Mouse (Mus musculus): Measurements from ENCODE around the gene Lrrc28. TPM values are rescaled to one million over a fixed set of nuclear protein-coding genes. Genes with fewer than 3 reads are reported as not detected.

Gene Lrrc28
- polyA plus RNA-seq, 1 experiment from 2014 or later = 11.5 TPM

GRCm38 (mm10) chr7:67644291-67644690 lies 777 bp downstream of the Lrrc28 start:
- Histone ChIP-seq H3K36me3 (peaks cover 6% of the 10 kb centered on the region; the same call in 1 of the 2 replicates), H3K9ac (peak overlapping the region; percentile 84), H3K27me3 (no peaks in the 10 kb centered on the region), H3K4me3 (peak overlapping the region; percentile 80), H3K4me2 (peak overlapping the region; percentile 74), H3K27ac (no peak overlapping the region), H3K4me1 (replicated peaks) (peaks cover 26% of the 10 kb centered on the region), H3K9me3 (replicated peaks) (no peaks in the 10 kb centered on the region)
- 36% methylated on average over 8 of the region's 8 CpGs for WGBS
- ATAC-seq (replicated peaks; ENCODE audit: insufficient number of reproducible peaks, insufficient read depth, low FRiP score, low read depth) = no peak

- ATAC-seq (replicated peaks; ENCODE audit: insufficient number of reproducible peaks, insufficient read depth, low FRiP score, low read depth) = no peak
- H3K36me3 ChIP-seq = peaks cover 6% of the 10 kb centered on the region; the same call in 1 of the 2 replicates
- no peaks in the 10 kb centered on the region for H3K9me3 ChIP-seq (replicated peaks)
- peaks cover 17% of the 10 kb centered on the region for H3K4me1 ChIP-seq (replicated peaks)
- no peaks in the 10 kb centered on the region for H3K27me3 ChIP-seq
- H3K9ac ChIP-seq = no peak overlapping the region
- no peak overlapping the region for H3K4me2 ChIP-seq
- H3K4me3 ChIP-seq = no peak overlapping the region
- no peak overlapping the region for H3K27ac ChIP-seq
- 87% methylated on average over 9 of the region's 9 CpGs for whole genome bisulfite sequencing
Observed at GRCm38 (mm10) chr7:67642955-67643354, 2.1 kb downstream of the Lrrc28 start.

GRCm38 (mm10) chr7:67639006-67639405 lies 6.1 kb downstream of the Lrrc28 start:
- no peak overlapping the region for H3K27ac ChIP-seq
- H3K4me2 ChIP-seq = no peak overlapping the region
- ATAC-seq (replicated peaks; ENCODE audit: insufficient number of reproducible peaks, insufficient read depth, low FRiP score, low read depth) = 0 out of 2 replicates have a peak, but pooled peaks have one; percentile 43
- WGBS = 84% methylated on average over 3 of the region's 3 CpGs
- H3K9ac ChIP-seq = no peak overlapping the region
- H3K27me3 ChIP-seq = no peaks in the 10 kb centered on the region
- no peaks in the 10 kb centered on the region for H3K9me3 ChIP-seq (replicated peaks)
- H3K4me3 ChIP-seq = no peak overlapping the region
- H3K4me1 ChIP-seq (replicated peaks) = peaks cover 3% of the 10 kb centered on the region; the same call in 1 of the 2 replicates
- H3K36me3 ChIP-seq = peaks cover 6% of the 10 kb centered on the region

DNA sequence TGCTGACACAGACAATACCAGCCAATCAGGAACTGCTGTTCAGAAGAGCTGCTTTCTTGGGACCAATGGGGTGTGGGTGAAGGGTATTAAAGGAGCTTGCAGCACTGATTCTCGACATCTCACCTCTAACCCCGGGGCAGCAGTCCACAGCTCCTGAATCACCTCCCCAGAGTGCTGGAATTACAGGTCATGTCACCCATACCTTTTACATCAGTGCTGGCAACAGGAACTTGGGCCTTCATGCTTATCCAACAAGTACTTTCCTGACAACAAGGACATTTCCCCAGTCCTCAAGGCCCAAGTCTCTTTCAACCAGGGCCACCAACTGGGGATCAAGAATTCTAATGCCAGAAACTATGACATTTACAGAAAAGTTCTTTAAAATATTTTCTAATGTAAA lies 8.9 kb downstream of the Lrrc28 start:
- ATAC-seq (replicated peaks; ENCODE audit: insufficient number of reproducible peaks, insufficient read depth, low FRiP score, low read depth) = no peak
- Histone ChIP-seq H3K36me3 (peaks cover 6% of the 10 kb centered on the region), H3K27ac (no peak overlapping the region), H3K9ac (no peak overlapping the region), H3K9me3 (replicated peaks) (no peaks in the 10 kb centered on the region), H3K4me3 (no peak overlapping the region), H3K4me2 (no peak overlapping the region), H3K4me1 (replicated peaks) (0 out of 2 replicates have a peak, but pooled peaks cover 2% of the 10 kb centered on the region), H3K27me3 (no peaks in the 10 kb centered on the region)
- WGBS = 73% methylated on average over 2 of the region's 2 CpGs

- Histone ChIP-seq H3K36me3 (no peaks in the 10 kb centered on the region; the same call in 1 of the 2 replicates), H3K4me1 (replicated peaks) (peaks cover 6% of the 10 kb centered on the region), H3K27me3 (no peaks in the 10 kb centered on the region), H3K4me2 (no peak overlapping the region), H3K27ac (no peak overlapping the region), H3K4me3 (no peak overlapping the region), H3K9me3 (replicated peaks) (no peaks in the 10 kb centered on the region), H3K9ac (no peak overlapping the region)
- no peak for ATAC-seq (replicated peaks; ENCODE audit: insufficient number of reproducible peaks, insufficient read depth, low FRiP score, low read depth)
- 83% methylated on average over 3 of the region's 3 CpGs for WGBS
Observed at GRCm38 (mm10) chr7:67634210-67634609, 10.9 kb downstream of the Lrrc28 start.

- no peak overlapping the region for H3K4me2 ChIP-seq
- H3K27me3 ChIP-seq = no peaks in the 10 kb centered on the region
- 80% methylated on average over 5 of the region's 5 CpGs for WGBS
- no peaks in the 10 kb centered on the region for H3K9me3 ChIP-seq (replicated peaks)
- H3K4me3 ChIP-seq = no peak overlapping the region
- ATAC-seq (replicated peaks; ENCODE audit: insufficient number of reproducible peaks, insufficient read depth, low FRiP score, low read depth) = no peak
- H3K9ac ChIP-seq = no peak overlapping the region
- no peak overlapping the region for H3K27ac ChIP-seq
- H3K36me3 ChIP-seq = no peaks in the 10 kb centered on the region; the same call in 1 of the 2 replicates
- H3K4me1 ChIP-seq (replicated peaks) = peaks cover 4% of the 10 kb centered on the region
Observed at GRCm38 (mm10) chr7:67632380-67632779, 12.7 kb downstream of the Lrrc28 start.

DNA sequence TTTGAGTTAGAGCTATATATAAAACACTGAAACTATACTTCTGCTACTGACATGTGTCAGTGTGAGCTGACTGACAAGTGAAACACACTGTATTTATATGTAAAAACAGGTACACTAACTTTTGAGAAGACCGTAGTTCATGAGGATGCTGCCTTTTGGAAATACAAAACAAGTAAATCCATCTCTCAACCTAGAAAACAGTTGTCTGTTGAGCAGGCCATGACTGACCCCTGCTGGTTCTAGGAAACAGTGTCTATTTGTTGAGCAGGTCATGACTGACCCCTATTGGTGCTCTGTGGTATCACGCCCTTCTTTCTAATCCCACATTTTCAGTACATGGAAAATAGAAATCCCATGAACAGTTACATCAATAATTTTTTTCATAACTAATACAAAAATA lies 14.3 kb downstream of the Lrrc28 start:
- peaks cover 6% of the 10 kb centered on the region; the same call in 1 of the 2 replicates for H3K36me3 ChIP-seq
- H3K9me3 ChIP-seq (replicated peaks) = no peaks in the 10 kb centered on the region
- peak overlapping the region; percentile 46; the same call in 1 of the 2 replicates for H3K27ac ChIP-seq
- H3K4me3 ChIP-seq = no peak overlapping the region
- WGBS = 15% methylated on average over 2 of the region's 2 CpGs
- peak; percentile 39; the same call in 1 of the 2 replicates for ATAC-seq (replicated peaks; ENCODE audit: insufficient number of reproducible peaks, insufficient read depth, low FRiP score, low read depth)
- H3K4me2 ChIP-seq = no peak overlapping the region
- peaks cover 4% of the 10 kb centered on the region for H3K4me1 ChIP-seq (replicated peaks)
- no peaks in the 10 kb centered on the region for H3K27me3 ChIP-seq
- H3K9ac ChIP-seq = 0 out of 2 replicates have a peak overlapping the region, but pooled peaks have one; percentile 22

DNA sequence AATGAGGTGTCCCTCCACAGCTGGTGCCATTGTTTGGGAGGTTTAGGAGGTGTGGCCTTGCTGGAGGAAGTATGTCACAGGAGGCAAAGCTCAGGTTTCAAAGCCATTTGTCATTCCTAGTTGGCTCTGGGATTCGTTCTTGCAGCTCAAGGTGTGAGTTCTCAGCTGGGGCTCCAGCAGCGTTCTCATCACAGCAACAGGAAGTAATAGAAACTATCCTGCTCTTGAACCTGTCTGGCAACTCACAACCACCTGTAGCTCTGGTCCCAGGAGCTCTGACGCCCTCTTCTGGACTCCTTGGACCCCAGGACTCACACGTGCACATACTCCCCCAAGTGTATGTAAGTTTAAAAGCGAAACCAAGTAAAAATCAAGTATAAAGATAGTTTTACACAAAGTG lies 15.4 kb downstream of the Lrrc28 start:
- Histone ChIP-seq H3K4me3 (no peak overlapping the region), H3K4me2 (no peak overlapping the region), H3K4me1 (replicated peaks) (peaks cover 4% of the 10 kb centered on the region), H3K27me3 (no peaks in the 10 kb centered on the region), H3K36me3 (peaks cover 6% of the 10 kb centered on the region; the same call in 1 of the 2 replicates), H3K9me3 (replicated peaks) (no peaks in the 10 kb centered on the region), H3K27ac (no peak overlapping the region), H3K9ac (no peak overlapping the region)
- ATAC-seq (replicated peaks; ENCODE audit: insufficient number of reproducible peaks, insufficient read depth, low FRiP score, low read depth) = no peak
- 58% methylated on average over 5 of the region's 5 CpGs for WGBS

DNA sequence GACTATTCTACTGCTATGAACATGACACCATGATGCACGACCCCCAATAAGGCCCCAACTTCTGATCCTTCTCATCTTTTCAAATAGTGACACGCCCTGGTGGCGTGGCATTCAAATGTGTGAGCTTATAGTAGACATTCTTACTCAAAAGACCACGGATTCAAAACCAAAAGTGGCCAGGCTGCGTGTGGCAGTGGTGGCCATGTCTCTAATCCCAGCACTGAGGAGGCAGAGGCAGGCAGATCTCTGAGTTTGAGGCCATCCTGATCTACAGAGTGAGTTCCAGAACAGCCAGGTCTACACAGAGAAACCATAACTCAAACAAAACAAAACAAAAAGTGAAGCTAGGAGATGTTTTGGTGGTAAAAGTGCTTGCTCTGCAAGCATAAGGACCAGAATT lies 18.4 kb downstream of the Lrrc28 start:
- Histone ChIP-seq H3K4me3 (no peak overlapping the region), H3K9ac (no peak overlapping the region), H3K4me1 (replicated peaks) (peaks cover 14% of the 10 kb centered on the region), H3K36me3 (peaks cover 6% of the 10 kb centered on the region; the same call in 1 of the 2 replicates), H3K27ac (no peak overlapping the region), H3K4me2 (no peak overlapping the region), H3K9me3 (replicated peaks) (no peaks in the 10 kb centered on the region), H3K27me3 (no peaks in the 10 kb centered on the region)
- ATAC-seq (replicated peaks; ENCODE audit: insufficient number of reproducible peaks, insufficient read depth, low FRiP score, low read depth) = no peak
- WGBS = 88% methylated on average over 5 of the region's 5 CpGs

GRCm38 (mm10) chr7:67622151-67622550 lies 22.9 kb downstream of the Lrrc28 start:
- Histone ChIP-seq H3K27ac (peak overlapping the region; percentile 35), H3K4me2 (no peak overlapping the region), H3K4me1 (replicated peaks) (peaks cover 23% of the 10 kb centered on the region), H3K9ac (no peak overlapping the region), H3K27me3 (no peaks in the 10 kb centered on the region), H3K9me3 (replicated peaks) (no peaks in the 10 kb centered on the region), H3K36me3 (peaks cover 6% of the 10 kb centered on the region; the same call in 1 of the 2 replicates), H3K4me3 (no peak overlapping the region)
- 70% methylated on average over 3 of the region's 3 CpGs for WGBS
- no peak for ATAC-seq (replicated peaks; ENCODE audit: insufficient number of reproducible peaks, insufficient read depth, low FRiP score, low read depth)

GRCm38 (mm10) chr7:67619836-67620235 lies 25.2 kb downstream of the Lrrc28 start:
- Histone ChIP-seq H3K9ac (no peak overlapping the region), H3K27me3 (no peaks in the 10 kb centered on the region), H3K9me3 (replicated peaks) (no peaks in the 10 kb centered on the region), H3K4me2 (no peak overlapping the region), H3K27ac (no peak overlapping the region), H3K4me1 (replicated peaks) (peaks cover 43% of the 10 kb centered on the region), H3K4me3 (no peak overlapping the region), H3K36me3 (no peaks in the 10 kb centered on the region)
- no peak for ATAC-seq (replicated peaks; ENCODE audit: insufficient number of reproducible peaks, insufficient read depth, low FRiP score, low read depth)
- WGBS = 54% methylated on average over 4 of the region's 4 CpGs

GRCm38 (mm10) chr7:67618316-67618715 lies 26.8 kb downstream of the Lrrc28 start:
- H3K36me3 ChIP-seq = no peaks in the 10 kb centered on the region
- H3K4me1 ChIP-seq (replicated peaks) = peaks cover 55% of the 10 kb centered on the region
- no peak overlapping the region for H3K9ac ChIP-seq
- H3K4me3 ChIP-seq = no peak overlapping the region
- H3K4me2 ChIP-seq = no peak overlapping the region
- no peak for ATAC-seq (replicated peaks; ENCODE audit: insufficient number of reproducible peaks, insufficient read depth, low FRiP score, low read depth)
- 82% methylated on average over 3 of the region's 3 CpGs for WGBS
- H3K9me3 ChIP-seq (replicated peaks) = no peaks in the 10 kb centered on the region
- H3K27me3 ChIP-seq = no peaks in the 10 kb centered on the region
- H3K27ac ChIP-seq = no peak overlapping the region
